Mouse (Mus musculus): Measurements from ENCODE around the gene Myt1l.

Myt1l gene

DNA sequence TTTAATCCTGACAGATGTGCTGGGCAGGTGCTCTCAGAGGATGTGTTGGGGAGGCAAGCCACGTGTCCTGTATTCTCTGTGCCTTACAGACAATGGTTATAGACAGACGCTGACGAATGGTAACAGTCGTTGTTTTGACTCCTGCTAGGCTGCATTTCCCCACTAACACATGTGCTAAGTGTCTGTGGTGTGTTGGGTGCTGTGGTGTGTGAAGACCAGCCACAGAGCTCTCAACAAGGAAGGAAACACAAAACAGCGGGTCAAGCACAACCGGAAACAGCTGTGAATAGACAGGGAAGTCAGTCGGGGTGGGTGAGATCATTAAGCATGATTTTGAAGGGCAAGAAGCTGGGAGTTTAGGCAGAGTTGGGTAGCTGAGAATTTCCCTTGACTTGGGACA lies 41.1 kb downstream of the Myt1l start:
- DNase-seq (ENCODE audit: low read depth): no peak

DNA sequence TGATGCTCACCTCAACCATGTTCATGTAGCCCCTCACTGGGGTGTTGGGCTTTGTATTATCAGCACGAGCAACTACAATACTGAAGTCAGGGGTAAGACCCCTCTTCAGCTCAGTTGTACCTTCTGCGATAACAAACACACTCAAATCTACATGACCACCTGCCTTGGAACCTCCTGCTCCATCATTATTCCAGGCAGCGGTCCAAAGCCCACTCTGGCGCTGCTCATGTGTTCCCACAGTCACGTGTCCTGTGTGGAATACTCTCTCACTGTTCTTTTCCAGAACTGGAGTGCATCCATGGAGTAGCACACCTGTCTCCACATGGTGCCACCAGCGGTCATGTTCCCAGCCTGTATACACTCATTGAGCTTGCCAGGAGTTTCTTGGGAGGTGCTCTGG lies 42.2 kb downstream of the Myt1l start:
- DNase-seq (ENCODE audit: low read depth): no peak

DNA sequence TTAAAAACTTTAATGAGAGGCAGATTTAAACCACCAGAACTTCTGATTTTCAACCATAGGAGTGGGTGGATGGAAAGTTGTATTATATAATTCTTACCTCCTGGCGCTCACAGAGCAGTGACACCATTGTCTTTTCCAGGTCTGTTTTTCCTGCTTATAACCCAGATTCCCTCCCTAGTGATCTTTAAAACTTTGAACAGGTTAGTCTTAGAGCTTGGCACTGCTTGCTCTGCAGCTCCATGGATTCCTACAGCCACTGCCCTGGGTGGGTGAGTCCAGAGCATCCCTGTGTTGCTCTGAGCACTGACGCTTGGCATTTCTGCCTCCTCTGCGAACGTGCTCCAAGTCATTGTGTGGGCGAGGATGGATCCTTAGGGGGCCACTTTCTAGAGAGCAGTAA lies 43.4 kb downstream of the Myt1l start:
- no peak for DNase-seq (ENCODE audit: low read depth)

DNA sequence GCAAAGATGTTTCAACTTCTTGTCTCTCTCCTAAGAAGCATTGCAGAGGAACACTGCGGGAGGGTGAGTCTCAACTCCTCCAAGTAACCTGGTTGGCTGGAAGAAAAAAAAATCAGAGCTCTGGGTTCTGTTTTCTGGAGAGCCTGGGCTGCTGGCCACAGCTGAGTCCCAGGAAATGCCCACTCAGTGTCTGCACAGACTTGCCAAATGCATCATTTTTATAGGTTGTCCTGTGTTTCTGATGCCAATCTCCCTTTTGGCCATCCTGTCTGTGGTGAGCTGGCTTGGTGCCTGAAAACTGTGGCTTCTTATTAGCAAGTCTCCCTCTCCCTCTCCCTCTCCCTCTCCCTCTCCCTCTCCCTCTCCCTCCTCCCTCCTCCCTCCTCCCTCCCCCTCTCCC lies 65.6 kb downstream of the Myt1l start:
- DNase-seq (ENCODE audit: low read depth): peak; percentile 18

DNA sequence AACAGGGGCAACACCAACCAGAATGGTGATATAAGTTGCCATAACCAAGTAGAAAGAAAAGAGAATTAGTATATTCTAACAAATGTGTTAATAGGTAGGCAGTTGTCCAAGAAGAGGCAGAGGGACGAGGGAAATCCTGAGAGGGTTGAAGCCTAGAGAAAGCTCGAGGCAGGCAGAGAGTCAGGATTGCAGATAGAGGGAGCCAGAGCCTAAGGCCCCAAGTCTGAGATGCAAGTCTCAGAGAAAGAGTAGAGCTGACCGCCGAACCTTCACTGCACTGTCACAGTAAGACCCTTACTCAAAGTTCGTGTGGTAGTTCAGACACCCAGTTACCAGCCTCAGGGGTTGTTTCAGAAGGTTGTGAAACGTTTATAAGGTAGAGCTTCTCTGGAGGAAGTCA lies 71.7 kb downstream of the Myt1l start:
- no peak for DNase-seq (ENCODE audit: low read depth)

DNA sequence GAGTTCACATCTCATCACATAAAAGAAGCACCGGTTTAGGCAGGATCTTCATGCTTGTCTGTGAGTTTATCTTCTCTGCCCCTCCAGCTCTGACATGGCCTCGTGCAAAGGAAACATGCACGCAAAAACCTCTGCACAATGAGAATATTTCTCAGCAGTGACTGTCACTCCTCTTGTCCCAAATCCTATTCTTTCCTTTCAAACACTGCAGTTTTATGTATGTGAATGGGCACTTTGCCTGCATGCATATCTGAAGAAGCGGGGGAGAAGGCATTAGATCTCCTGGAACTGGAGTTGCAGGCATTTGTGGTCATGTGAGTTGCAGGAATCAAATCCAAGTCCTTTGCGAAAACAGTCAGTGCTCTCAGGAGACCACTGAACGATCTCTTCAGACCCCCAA lies 73.0 kb downstream of the Myt1l start:
- DNase-seq (ENCODE audit: low read depth): no peak

DNA sequence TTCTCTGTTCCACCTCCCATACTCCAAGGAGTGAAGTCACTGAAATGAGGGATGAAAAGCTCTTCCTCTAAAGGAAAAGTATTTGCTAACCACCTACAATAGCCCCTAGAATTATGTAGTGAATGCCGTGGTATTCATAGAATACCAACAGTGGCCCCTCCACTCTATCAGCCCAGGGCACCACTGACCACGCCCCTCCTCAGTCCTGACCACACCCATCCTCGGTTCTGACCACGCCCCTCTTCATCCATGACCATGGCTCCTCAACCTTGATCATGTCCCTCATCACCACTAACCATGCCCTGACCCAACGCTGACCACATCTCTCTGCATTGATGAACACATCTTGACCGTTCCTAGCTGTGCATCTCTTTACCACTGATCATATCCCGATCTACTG lies 76.5 kb downstream of the Myt1l start:
- DNase-seq (ENCODE audit: low read depth): no peak

DNA sequence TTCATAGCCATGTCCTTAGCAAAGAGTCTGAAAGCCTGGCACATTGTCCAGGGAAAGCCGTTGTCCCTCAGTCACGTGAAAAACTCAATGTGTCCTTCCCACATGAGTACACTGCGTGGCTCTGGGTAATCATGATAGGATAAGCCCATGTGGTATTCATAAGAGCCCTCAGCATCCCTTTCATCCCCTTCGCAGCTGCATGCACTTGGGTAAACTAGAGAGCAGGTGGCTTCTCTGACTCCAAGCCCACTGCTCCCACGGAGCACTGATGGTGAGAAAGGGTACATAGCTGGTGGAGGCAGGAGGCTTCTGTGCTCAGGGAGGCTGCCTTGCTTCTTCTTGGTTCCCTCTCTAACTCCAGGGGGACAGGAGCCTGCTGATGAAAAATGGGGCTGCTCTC lies 76.9 kb downstream of the Myt1l start:
- no peak for DNase-seq (ENCODE audit: low read depth)

DNA sequence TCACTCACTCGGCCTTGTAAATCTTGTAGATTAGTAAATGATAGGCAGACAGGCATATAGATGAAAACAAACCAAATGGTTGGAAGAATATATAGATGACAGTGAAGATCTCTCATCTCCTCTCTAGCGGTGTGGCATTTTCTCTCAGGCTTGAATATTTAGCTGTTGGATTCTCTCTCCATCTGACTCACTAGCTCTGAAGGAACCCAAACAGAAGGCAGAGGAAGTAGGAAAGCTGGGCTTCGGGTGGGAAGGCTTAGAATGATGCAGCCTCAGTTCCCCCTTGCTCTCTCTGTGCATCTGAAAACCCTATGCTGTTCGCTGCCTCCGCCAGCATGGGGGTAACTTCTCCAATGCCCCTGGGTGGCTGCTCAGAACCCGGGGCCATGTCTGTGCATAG lies 78.0 kb downstream of the Myt1l start:
- DNase-seq (ENCODE audit: low read depth): no peak

DNA sequence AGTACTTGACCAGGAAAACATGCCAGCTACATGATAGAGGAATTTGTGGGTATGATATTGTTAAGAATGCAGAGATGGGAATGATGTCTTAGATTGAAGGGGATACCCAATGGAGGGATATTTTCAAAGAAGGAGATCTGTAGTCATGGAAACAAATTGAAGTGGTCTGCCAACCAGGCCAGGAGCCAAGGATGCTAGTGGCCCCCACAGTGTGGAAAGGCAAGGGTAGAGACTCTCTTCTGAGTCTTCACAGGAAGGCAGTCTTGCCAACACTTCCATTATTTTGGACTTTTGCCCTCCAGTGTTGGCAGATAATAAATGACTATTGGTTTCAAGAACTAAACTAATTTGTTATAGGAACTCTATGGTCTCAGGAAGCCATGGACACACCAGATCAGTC lies 89.6 kb downstream of the Myt1l start:
- DNase-seq (ENCODE audit: low read depth): no peak

DNA sequence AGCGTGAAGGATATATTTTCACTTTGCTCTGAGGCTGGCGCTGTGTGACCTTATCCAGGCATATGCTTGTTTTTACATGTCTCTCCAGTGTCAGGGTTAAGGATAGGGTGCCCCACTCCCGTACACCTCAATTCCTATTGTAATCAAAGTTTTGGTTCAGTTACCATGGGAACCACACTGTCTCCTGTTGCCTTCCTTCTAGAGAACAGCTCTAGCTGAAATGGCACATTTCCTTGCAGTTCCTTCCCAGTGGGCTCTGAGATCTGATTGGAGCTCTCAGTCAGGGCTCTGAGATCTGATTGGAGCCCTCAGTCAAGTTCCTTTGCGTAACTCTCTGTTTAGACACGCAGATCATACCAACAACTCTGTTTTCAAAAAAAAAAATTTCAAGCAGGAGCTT lies 93.3 kb downstream of the Myt1l start:
- DNase-seq (ENCODE audit: low read depth): peak; percentile 1

DNA sequence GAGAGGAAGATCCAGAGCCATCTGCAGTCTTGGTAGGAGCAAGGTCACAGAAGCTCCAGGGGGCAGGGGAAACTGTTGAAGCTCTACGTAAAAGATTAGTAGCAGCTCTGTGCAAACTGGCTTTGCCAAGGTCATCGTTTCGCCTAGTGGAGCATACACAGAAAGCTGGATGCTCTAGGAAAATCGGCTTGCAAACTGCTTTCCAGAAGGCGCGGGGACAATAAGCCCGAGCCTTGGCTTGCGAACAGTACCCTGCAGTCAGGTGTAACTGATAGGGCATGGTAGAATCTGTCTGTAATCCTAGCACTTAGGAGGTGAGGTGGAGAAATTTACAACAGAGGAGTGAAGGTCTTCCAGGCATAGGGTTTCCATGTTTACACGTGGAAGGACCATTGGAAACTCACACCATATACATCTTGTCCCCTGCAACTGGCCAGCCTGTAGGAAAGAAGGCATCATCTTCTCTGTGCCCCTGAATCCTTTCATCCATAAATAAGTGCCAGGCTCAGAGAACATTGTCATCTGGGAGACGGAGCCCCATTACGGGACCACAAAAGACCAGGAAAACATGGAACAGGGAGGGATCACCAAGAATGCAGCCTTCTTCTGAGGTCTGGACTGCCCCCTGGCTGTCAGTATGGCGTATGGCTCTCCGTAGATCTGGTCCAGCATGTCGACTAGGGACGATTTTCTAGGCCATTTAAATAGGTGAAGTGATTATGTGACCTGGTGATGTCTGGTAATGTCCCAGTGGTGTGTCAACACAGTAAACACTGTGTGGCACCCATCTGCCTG lies 100.0 kb downstream of the Myt1l start:
- DNase-seq (ENCODE audit: low read depth): peak; percentile 1

DNA sequence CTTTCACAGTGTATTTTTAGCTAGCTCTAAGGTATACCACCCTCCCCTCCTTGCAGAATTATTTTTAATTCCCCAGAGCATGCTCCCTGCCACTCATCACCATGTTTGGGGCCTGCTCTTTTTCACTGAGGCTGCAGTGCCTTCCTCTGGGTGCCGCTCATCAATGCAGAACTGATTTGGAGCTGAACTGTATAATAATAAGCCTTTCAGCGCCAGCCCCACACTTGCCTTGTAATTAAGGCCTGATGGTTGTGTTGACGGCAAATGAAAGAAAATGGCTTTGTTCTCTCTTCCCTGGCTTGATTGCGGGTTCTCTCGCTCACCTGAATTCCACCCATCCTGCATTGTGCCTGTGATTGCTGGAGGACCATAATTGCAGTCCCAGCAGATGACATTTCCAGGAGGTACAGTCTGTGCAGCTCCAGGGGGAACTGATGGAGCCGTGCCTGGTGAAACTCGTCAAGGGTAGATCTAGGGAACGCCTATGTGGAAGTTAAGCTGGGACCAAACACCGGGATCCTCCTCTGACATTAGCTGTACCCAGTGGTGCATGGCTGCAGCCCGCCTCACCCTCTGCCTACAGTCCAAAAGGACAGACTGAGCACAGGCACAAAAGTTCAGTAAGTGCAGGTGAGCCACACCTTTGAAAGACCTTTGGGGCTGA lies 101.8 kb downstream of the Myt1l start:
- no peak for DNase-seq (ENCODE audit: low read depth)

DNA sequence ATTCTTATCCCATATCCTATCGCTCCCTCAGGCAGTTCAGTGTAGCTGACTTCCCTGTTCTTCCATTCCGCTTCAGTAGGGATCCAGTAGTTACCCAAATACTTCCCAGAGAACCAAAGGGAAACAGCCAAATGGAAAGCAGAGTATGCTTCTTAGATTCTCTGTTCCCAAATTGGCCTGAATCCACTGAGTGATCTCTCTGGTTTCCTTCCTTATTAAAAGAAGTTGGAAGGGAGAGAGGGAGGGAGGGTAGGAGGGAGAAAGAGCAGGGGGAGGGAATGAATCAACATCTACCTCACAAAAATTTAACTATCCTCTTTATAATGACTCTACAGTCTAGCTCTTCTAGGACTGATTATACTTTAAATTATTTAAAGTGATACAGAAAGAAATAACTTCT lies 106.3 kb downstream of the Myt1l start:
- DNase-seq (ENCODE audit: low read depth): no peak

DNA sequence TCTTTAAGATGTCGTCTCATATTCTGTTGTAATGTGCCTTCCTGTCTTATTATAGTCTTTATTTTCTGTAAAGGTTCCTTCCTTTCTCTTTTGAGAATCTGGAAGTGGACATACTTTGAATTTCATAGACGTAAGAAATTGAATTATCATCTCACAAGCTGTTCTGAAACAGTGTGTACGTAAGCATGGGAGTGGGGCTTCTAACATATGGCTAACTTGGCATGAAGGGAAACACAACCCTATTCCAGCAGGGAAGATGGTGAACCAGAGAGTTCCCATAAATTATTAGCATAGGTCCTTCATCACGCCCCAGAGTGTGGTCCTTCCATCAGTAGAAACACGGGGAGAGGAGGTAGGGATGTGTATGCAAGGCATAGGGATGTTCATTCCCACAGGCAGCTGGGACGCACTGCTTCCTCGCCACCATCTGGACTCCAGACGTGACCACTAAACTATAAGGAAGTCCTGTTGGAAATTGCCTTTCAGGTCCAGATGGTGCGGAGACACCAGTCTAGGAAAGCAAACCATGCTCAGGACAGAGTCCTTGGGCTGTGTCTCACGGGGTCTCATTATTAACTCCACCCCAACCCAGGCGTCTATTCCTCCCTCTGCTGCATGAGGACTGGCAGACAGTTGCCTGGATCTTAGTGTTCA lies 111.5 kb downstream of the Myt1l start:
- DNase-seq (ENCODE audit: low read depth): no peak

DNA sequence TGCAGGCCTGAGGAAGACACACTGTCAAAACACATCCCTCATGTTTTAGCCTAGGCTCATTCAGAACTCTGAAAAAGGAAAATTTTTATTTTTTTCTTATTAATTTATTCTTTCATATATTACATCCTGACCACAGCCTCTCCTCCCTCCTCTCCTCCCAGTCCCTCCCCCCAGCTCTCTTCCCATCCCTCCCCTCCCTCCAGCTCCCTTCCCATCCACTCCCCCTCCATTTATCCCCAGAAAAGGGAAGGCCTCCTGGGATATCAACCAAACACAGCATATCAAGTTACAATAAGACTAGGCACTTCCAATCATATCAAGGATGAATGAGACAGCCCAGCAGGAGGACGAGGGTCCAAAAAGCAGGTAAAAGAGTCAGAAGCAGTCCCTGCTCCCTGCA lies 112.0 kb downstream of the Myt1l start:
- DNase-seq (ENCODE audit: low read depth): no peak

DNA sequence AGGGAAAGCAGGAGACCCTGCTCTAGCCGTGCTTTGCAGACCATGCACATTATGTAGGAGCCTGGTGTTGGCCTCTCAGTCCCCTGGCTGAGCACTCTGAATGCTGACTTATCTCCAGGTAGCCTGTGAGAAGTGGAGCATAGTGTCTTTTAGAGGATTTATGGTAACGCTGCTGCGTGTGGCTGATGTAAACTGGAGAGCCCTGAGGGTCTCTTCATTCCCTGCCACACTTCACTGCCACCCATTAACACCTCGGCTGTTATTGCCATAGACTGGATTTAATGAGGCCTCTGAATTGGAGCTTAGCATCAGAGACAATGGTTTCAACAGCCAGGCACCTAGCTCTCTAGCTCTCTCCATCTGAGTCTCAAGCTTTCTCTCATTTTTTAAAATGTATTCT lies 114.7 kb downstream of the Myt1l start:
- DNase-seq (ENCODE audit: low read depth): no peak

DNA sequence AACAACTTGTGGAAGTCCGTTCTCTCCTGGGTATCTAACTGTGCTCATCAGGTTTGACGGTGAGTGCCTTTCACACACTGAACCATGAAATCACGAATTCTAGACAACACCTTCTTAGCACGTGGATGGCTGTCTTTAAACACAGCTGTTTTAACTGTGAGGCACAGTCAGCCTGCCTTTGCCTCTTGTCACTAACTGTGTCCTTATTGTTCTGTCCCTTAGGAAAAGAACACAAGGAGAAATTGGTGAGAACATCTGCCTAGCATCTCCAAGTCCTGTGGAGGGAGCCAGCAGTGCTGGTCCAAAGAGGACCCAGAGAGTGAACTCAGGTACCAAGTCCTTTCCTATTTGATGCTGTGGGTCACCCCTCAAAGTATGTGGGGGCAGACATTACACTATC lies 115.9 kb downstream of the Myt1l start:
- no peak for DNase-seq (ENCODE audit: low read depth)

DNA sequence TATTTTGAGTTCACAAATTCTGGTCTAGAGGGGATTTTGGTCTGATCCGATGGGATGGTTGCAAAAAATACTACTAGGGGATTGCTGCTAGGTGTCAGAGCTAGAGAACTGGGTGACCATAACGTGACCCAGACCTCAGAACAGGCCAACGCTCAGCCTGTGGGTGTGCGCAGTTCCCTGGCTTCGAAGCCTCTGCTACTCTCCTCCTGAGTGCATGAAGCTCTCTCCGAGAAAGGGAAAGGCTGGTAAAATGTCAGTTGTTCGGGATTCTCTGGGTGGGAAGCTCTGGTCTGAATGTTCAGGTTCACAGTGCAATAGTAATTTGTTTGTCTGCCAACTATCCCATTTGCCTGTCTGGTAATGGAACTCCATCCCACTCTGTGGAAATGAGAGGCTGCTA lies 116.5 kb downstream of the Myt1l start:
- DNase-seq (ENCODE audit: low read depth): no peak

DNA sequence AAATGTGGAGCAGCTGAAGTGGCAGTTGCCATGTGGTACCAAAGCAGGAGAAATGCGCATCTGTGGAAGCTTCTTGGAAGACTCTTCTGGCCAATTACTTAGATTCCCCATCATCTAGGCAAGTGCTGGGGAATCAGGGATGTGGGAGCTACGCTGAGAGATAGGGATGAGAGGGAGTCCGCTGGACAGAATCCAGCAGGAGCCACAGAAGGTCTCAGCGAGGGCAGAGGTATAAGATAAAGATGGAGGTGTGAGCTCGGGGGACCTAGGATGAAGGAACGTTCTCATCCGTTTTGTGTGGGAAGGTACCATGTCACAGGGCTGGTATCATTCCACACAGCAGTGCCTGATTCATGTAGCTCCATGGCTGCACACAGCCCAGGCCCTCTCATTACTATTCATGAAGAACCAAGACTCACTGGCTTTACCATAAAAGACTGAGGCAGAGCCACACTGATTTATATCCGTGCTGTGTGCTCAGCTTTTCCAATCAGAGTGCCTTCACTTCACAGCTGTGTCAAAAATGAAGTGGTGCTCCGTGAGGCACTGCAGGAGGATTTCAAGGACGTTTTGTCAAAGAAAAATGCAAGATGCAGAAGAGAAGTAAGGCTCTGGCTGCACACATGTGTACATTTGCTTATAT lies 121.4 kb downstream of the Myt1l start:
- no peak for DNase-seq (ENCODE audit: low read depth)

DNA sequence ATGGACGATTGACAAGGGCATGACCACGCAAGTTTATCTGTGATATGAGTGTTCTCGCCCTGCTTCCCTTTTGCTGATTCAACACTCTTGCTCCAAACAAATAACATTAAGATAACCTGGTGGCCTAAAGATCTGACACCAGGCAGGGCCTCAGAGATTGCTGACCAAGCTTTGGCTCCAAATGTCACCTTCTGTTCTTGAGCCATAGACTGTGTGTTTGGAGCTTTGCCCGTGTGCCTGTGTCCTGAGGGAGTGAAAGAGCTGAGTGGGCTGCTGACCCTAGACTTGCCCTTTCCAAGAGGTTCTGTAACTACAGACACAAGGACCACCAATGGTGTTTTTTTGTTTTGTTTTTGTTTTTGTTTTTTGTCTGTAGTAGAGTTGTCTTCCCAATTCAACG lies 124.3 kb downstream of the Myt1l start:
- DNase-seq (ENCODE audit: low read depth): no peak

DNA sequence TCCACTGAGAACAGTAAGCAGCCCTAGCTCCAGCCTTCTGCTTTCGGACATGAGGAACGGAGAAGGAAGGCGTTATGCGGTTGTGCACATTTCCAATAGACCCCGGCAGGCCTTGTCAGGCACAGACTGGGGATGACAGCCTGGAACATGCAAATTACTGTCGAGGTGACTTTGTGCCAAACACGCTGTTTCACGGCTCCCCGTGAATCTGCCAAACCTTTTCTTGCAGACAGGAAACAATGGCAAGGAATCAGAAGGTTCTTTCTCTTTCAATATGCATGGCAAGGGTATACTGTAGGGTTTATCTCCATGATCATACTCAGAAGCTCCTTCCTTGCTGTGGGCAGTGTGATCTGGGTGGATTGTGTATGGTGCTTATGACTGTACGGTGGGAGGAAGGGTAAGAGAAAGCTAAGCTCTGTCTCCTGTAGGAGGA lies 127.0 kb downstream of the Myt1l start:
- no peak for DNase-seq (ENCODE audit: low read depth)

DNA sequence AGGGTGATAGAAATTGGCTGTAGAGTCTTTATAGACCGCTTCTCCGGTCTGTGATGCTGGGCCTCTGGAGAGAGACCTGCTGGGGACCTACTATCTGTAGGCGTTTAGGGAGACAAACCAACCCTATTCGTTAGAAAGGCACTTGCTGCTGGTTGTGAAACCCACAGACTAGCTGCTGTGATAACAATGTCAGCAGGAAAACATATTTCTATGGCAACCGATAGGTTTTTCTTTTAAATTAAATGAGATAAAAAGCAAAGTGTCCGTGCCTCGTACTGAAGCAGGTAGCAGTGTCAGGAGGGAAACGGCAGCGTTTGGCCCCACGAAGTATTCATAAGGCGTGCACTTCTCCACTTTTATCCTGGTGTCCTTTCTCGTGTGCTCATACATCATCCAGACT lies 127.5 kb downstream of the Myt1l start:
- DNase-seq (ENCODE audit: low read depth): no peak

Data from 416B (cell line).